Mouse (Mus musculus) thymus, postnatal 10 days (tissue): ENCODE measurements around the gene Nrip3.
A peak's percentile ranks its signal among the peaks of the same experiment; 100 is the strongest.

Experiments used
- DNase-seq, 2 experiments: peaks; one replicate each; pipeline ENCODE4 v3.0.0; 2021; ENCODE audit warnings: low spot score in 2 of 2

The Nrip3 gene

DNA sequence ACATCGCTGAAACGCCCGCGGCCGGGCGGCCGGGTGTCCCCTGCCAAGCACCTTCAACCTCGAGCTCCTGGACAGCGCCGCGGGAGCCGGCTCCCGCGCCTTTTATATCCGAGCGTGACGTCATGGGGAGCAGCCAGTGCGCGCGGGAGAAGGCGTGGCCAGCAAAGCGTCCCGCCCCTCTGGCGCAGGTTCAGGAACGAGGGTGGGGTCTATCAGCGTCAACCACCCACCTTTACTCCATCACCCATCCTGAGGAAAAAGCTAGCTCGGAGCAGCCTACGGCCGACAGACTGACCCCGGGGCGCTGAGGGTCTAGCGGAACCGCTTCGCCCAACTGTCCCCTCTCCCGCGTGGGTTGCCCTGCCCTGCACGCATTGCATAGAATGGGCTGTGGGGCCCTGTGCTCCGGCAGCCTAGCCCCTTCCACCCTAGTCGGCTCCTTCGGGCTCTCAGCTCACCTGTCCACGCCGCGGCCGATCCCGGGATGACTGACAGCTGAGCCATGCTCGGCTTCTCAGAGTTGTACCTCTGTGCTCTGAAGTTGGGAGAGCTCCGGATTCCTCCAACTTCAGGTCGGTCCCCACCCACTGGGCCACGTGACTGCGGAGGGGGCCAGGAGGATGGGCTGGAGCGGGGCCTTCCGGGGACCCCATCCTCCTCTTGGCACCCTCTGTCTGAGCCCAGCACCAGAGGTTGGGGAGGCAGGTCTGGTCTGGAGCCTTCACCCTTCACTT is at the start of gene Nrip3:
Gene Nrip3 (minus strand): TSS at position 556 of the 734 bp plus-strand sequence.
- peak; percentile 43 to 64 for DNase-seq

DNA sequence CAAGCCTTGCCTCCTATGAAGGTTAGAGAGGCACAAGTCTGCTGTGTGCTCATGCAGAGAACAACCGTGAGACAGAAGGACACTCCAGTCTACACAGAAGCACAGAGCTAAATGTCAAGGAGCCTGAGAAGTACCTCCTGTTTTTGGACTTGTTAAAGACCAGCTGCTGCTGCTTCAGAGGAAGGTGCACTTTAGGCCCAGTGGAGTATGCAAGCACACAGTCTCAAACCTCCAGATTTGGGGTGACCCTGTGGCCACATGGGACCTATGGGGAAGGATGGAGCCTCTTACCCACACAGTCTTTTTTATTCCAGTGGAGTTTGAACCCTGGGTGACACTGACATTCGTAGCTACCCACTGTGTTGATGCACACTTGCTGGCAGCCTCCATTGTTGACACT is 49.6 kb upstream of the Nrip3 start:
- DNase-seq, result no peak

DNA sequence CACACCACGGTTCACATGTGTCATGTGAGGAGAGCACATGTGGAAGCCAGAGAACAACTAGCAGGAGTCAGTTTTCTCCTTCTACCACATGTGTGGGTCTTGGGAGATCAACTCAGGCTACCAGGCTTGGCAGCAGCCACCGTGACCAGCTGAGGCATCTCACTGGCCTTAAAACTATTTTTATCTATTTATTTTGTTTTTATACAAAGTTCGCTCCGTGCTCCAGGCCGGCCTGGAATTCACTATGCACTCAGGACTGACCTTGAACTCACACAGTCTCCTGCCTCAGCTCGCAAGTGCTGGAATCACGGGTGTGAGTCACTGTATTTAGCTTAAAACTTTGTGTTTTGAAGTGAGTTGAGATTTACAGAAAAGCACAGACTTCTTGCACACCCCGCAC is 45.1 kb upstream of the Nrip3 start:
- no peak for DNase-seq

DNA sequence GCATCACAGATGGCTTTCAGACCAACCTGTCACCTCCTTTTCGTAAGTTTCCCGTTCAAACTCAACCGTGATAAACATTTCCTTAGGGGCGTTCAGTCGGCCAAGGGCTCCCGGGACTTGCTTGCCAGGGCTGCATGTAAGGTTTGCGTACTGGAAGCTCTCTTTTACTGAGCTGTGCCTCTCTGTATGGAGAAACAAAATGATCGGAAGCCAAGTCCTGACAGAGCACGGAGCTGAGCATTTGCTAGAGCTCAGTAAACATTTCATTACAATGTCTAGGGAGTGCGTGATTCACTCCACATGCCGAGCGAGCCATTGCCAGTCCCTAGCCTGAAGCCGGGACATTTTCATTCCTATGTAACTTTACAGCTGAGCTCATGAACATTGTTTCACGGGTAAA is 43.5 kb upstream of the Nrip3 start:
- DNase-seq, result no peak

DNA sequence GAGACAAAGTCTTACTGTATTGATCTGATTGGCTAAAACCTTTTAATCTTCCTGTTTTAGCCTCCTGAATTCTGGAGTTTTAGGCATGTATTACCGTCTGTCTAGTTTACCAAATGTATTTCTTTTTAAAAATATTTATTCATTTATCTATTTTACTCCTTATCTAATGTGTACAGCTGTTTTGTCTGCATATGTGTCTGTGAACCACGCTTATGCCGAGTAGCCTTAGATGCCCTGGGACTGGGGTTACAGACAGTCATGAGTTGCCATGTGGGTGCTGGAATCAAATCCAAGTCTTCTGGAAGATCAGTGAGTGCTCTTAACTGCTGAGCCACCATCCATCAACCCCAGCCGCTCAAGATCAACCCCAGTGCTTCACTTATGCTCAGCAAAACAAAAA is 36.8 kb upstream of the Nrip3 start:
- no peak for DNase-seq

DNA sequence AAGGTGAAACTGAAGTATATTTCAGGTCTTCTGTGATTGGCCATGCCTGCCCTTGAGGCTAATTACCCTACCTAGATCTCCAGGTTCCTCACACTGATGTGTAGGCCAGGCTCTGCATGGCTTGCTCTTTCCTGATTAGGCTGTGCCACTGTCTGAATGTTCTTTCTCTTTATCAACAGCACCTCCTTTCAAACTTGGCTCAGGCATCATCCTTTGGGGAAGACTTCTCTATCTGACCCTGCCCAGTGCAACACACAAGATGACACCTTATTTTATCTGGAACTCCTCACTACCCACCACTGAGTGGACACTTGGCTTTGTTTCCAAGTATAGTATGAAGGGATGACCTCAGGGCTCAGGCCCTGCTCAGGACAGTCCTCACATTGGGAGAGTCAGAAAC is 36.1 kb upstream of the Nrip3 start:
- DNase-seq, result no peak

DNA sequence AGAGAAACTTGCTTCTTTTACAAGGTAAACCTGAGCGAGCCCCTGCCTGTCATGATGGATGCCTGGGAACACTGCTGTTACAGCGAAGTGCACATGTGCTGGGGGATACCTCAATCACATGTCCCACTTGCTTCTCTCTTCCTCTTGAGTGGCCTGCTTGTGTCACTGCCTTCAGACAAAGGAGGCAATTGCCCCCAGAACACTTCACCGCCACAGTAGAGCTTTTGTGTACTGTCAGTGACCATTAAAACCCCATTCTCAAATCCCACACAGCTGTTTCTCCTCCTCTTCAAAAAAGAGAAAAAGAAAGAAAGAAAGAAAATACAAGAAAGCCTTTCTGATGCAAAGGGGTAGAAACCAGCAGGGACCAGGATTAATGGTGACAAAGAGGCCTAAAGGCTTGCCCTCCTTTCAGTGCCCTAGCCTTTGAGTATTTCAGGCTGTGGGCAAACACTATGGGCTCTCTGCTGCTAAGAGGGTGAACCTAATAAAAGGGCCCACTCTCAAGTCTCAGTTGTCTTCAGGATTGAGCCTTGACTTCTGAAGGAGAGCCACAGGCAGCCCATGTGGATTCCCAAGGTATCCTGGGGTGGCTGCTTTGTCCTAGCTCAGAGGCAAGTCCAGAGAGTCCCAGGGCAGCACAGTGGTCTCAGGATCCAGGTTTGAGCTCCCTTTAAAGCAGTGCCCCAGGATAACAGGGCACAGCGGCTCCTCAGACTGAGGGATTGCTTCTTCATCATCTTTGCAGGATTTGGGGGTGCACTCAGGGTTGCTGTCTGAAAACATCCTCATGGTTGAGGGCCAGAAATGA is 31.7 kb upstream of the Nrip3 start:
- DNase-seq, result no peak

DNA sequence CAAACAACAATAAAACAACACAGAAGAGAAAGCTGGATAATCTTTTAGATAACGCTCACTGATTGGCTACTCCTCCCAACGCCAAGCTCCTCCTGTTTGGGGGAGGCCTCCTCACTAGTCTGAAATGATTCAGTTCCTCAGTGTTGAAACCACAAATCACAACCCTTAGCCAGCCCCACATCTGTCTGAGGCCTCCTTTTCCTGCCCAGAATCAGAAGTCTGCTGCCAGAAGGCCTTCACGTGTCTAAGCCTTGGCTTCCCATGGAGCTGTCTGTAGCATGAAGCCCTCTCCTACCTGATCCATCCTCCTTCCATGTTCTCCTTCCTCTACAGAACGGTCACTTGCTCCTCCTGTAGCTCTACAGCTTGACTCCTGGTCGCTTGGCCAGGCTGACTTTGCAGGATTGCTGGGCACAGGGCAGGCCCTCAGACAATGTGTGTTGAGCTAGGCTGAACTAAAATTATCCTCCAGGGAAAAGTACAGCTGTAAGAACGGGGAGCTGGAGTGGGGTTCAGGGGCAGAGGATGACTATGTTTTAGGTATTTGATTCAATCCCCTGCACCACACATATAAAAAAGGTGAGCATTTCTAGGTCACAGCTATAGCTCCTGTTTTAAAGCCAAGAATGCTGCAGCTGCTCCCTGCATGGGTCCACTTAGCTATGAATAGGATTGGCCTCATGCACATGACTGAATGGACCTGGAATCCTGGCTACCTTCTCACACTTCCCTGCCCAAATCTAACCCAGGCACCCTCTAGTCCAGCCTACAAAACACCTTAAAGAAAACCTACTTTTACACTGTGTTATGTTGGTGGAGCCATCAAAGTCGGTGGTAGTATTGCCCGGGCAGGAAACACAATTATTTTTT is 26.0 kb upstream of the Nrip3 start:
- no peak for DNase-seq

DNA sequence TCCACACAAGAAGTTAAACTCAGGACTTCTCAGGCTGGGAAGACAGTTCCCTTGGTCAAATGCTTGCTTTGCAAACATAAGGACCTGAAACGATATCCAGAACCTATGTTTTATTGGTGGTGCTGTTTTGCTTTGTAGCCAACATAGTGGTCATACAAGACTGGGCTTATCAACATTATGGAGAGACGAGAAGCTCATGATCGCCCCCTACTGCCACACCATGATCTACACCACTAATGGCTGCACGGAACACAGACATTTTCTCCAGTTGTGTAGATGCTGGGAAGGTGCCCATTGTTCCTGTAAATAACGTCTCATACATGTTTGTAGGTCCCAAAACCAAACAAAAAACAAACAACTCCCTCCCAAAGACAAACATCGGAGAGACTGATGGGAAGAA is 23.0 kb upstream of the Nrip3 start:
- DNase-seq, result peak in 1 of 2 experiments; percentile 35

DNA sequence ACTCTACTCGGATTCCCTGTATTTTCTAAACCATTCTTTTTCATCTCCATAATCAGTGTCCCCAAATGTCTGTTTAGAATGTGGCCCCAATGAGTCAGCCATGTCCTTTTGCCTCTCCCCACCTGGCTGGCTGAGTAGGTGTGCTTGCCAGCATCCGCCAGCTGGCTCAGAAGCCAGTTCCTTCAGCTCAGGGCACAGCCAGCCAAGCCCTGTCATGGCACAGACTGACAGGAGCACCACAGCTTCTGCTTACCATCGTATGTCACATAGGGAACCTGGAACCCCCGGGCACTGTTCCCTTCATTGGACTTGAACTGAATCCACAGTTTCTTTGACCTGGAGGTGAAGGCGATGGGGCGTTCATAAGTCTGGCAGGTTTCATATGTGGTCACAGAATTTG is 22.5 kb upstream of the Nrip3 start:
- no peak for DNase-seq

DNA sequence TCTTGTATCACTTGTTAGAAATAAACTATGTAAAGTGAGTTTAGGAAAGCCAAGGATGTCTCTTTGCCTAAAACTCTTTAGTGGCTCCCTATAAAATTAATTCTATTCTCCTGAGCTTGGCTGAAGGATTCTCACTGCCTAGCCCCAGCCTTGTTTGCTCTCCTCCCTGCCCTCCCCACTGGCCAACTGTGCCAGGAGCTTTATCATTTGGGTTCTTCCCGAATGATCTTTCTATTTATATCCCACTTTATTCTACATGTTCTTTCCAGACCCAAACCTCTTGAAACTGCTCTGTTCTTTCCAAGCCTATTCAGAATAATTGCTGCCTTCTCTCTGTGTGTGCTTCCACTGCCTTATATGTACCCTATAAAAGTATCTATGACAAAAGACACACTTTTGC is 21.7 kb upstream of the Nrip3 start:
- DNase-seq, result no peak

DNA sequence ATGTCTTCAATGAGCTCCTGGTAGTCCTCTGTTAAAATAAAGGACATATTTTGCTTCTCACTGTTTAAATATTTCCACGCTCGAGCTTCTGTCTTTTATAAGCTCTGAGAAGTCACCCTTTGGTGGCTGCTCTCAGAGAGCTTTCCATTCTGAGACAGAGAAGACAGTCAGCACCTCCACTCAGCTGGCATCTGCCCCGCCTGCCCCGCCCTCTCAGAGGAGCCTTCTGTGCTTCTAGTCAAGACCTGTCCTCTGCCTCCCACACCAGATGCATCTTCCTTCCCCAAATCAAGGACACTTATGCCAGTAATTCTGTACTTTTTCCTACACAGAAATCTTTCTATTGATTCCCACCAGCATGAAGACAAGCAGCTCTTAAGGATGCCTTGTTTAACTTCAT is 18.8 kb upstream of the Nrip3 start:
- DNase-seq, result no peak

DNA sequence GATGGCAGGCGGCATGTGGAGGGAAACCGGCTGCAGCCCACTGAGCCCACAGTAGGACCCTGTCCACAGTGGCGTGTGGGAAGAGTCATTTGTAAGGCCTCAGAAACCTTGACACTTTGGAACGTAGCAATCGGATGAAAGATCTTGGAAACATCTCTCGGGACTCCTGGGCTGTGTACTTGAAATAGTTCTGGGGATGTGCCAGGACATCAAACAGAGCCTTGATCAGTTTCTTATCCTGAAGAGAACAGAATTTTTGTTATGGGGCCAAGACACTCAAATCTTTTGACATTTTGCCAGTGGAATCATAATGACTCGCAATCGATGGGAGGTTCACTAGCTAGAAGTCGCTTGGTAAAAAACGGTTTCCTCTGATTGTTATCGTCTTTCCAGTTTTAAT is 17.3 kb upstream of the Nrip3 start:
- DNase-seq, result no peak

DNA sequence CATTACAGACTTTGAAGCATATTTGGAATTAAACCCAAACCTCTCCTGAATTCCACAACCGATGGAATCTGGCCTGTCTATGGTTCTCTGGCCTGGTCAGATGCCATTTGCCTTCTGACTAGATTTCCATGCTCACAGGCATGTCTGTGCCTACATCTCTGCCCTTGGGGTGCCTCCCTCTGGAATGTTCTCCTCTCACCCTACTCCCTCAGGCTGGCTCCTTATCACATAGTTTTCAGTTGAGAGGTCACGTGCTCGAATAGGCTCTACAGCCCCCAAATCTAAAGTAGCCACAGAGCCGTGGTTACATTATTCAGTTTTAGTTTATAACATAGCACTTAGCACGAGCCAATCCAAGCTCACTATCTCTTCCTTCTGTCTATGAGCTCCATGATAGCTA is 13.7 kb upstream of the Nrip3 start:
- DNase-seq, result no peak

DNA sequence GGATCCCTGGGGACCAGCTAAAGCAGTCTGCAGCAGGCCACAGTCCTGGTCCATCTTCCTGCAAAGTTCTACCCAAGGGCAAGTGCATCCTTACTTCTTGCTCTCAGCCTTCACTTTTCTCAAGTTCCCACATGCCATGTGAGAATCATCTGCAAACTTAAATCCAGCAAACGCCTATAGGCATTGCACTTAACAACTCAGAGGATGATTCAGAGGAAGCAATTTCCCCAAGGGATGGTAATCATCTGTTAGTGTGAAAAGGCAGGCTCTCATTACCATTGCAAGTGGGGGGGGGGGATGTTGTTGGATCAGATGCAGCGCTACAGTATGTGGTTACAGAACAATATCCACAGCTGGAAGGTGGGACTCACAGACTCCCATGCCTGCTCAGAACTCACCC is 12.7 kb upstream of the Nrip3 start:
- DNase-seq, result no peak

DNA sequence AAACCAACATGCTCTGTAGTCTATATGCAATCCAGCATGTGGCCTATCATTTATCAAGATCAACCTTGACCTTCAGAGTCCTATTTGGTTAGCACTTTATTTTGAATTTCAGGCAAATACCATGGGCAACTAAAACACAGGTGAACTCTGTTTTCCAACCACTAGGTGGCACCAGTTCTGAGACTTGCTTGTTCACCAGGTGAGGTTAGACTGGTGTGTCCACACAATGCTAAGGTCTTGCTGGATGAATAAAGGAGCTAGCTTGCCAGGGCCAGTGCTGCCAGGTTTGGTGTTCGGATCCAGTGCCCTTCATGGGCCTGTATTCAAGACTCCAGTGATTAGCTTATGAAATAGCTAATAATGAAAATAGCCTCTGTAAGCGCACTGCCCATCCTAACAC is 10.9 kb upstream of the Nrip3 start:
- peak in 1 of 2 experiments; percentile 54 for DNase-seq

DNA sequence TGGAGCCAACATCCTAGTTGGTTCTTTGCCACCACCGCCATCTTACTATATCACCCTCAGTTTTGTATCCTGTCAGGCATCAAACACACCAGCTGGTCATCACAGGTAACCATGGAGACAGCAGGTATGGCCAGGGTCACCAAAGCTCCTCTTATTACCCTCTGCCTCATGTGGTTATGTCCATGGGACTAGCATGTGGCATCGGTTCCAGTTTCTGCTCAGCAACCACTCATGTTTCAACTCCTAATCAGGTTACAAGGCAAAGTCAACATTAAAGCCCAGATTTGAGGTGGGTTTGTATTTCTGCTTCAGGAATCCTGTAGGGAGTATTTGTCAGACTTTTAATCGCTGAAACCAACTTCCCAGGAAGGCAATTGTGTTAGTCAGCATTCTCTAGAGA is 9.0 kb upstream of the Nrip3 start:
- no peak for DNase-seq

DNA sequence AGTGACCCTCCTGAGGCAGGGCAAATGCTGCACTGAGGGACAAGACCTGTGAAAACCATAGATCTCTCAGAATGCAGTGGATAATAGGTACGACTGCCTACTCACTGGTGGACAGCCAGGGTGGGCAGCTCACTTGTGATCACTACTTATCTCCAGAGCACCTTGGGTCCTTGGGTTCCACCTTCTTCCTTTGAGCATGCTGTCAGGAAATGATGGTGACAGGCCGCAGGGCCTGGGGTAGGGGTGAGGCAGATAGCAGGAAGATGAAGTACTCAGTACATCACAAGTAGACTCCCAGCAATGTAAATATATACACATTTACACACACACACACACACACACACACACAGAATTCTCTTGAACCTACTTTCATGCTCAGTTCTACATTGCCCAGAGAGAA is 6.0 kb upstream of the Nrip3 start:
- no peak for DNase-seq

DNA sequence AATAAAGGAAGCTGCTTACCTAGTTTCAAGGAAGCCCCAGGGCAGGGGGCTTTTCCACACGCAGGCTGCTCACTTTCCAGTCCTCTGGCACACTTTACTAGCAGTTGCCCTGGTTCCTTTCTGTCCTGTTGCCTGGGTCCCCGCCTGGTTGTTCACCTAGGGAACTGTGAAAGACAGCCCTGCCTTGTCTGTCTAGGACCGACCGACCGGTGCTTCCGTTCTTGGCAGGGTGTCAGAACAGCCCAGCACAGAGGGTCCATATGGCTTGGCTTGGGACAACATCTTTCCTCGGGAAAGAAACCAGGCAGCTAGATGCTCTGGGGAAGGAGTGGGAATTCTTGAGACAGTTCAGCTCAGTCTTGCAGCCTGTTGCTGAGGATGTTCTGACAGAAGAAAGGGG is 1.5 kb upstream of the Nrip3 start:
- DNase-seq, result no peak

DNA sequence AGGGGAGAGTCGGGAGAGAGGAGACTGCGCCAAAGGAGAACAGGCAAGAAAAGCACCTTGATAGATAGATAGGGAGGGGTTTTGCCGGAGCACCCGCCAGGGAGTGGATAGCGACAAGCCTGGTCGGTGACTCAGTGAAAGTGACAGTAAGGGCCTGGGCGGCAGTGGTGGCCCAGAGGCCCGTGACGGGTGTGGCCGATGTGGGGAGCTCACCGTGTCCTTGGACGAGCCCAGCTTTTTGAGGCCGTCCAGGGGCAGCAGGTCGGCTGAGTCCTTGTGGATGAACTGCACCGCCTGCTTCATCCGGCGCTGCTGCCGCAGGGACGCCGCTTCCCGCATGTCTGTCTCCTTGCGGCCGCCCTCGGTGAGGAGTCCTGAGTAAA is 747 bp downstream of the Nrip3 start:
- no peak for DNase-seq

DNA sequence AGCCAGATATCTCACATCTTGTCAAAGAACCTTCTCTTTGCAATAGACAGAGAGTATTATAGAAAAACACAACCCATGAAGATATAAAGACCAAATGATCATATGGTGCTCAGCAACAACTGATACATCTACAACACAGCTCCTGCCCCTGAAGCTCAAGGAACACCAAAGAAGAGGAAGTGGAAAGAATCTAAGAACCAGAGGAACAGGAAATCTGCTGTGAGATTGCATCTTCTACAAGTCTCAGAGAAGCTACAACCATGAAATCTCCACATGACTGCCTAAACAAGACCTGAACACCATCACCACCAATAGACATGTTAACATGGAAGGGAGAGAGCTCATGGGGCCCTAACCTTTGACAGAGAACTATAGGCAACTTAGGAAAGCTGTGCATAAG is 9.6 kb downstream of the Nrip3 start:
- no peak for DNase-seq

DNA sequence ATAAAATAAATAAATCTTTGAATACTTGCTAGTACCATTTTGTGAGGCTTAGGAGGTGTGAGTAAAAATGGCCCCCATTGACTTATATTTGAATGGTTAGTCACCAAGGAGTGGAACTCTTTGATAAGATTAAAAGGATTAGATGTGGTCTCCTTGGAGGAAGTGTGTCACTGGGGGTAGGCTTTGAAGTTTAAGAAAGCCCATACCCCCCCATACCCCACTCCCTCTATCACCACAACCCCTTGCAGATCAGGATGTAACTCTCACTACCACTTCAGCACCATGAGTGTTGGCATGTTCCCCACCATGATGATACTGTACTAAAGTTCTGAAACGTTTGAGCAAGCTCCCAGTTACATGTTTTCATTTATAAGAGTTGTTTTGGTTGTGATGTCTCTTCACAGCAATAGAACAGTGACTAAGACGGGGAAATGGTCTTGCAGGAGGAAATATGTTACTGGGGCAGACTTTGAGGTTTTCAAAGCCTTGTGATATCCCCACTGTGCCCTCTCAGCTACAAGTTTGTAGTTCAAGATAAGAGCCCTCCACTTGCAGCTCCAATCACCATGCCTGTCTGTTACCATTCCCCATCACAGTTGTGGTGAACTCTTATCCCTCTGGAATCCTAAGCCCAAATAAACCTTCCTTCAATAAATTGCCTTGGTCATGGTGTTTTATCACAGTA is 13.0 kb downstream of the Nrip3 start:
- no peak for DNase-seq
